Mouse (Mus musculus) C2C12 (cell line): Measurements from ENCODE around the gene Mob2.

Experiments
- CTCF ChIP-seq: IDR thresholded peaks from one replicate; pipeline ENCODE4 v1.5.1; 2011; ENCODE audit not compliant: control insufficient read depth, insufficient read depth, insufficient read length
- FOSL1 ChIP-seq: IDR thresholded peaks from one replicate; pipeline ENCODE4 v1.8.0; 2011; ENCODE audit warnings: mild to moderate bottlenecking, low read length; ENCODE audit not compliant: poor library complexity, insufficient read depth, severe bottlenecking
- MAX ChIP-seq: IDR thresholded peaks from one replicate; pipeline ENCODE4 v1.6.1; 2011; ENCODE audit warnings: mild to moderate bottlenecking, control low read depth

DNA sequence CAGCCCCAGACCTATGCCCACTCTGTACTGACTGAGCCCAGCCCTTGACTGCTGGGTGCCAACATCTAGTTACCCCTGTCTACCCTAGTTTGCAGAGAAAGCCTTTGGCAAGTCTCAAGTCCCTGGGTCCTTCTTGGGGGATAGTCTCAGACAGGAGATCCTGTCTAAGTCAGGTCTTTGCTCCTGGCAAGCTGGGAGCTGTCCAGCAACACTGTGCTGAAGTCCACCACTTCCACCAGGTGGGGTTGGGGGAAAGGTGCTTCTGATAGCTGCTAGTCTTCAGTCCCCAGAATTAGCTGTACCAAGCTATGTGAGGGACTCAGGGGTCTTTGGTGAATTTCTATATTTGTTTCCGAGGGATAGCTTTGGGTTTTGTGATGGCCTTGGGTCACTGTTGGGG is 101.7 kb downstream of the Mob2 start:
- TF ChIP-seq CTCF, result no peak
- TF ChIP-seq MAX, result no peak
- TF ChIP-seq FOSL1, result no peak
